22 mouse cellular contexts compared by ENCODE assay signal in genomic region chr15:70425566-70425965, GRCm38 (mm10).
"Had no signal": no experiment of that assay in that cellular context is flagged by ENCODE, and none has a peak within 500 bp of the region (broad histone marks: within the 10 kb centered on the region; RNA-seq: fewer than 3 reads in every experiment).

No protein-coding gene starts in this region.

- DNase-seq: kidney, postnatal 25 days; layer of hippocampus, adult 9-11 months; liver; lung, adult 18-20 months; lung, postnatal 10 days; lung, postnatal 36 days; retina, postnatal 1 day; right cerebral cortex, postnatal 25 days; spleen, adult 18-20 months; thymus, postnatal 25 days had no signal

- ATAC-seq: liver, embryonic 12.5 days; midbrain, embryonic 15.5 days had no signal

- H3K9me3 ChIP-seq: limb, embryonic 12.5 days; liver, embryonic 12.5 days; liver, embryonic 15.5 days; lung, embryonic 15.5 days; megakaryocyte, embryonic 14.5 days; midbrain, embryonic 15.5 days; neural tube, embryonic 13.5 days; stomach, embryonic 15.5 days had no signal

- H3K27ac ChIP-seq: kidney, postnatal 0 days; layer of hippocampus, adult 2 months; limb, embryonic 12.5 days; liver, embryonic 12.5 days; liver, embryonic 15.5 days; lung, embryonic 15.5 days; midbrain, embryonic 15.5 days; neural tube, embryonic 13.5 days; stomach, embryonic 15.5 days had no signal

- H3K4me1 ChIP-seq: limb, embryonic 12.5 days; liver, embryonic 12.5 days; liver, embryonic 15.5 days; lung, embryonic 15.5 days; megakaryocyte, embryonic 14.5 days; midbrain, embryonic 15.5 days; neural tube, embryonic 13.5 days; stomach, embryonic 15.5 days had no signal

- H3K36me3 ChIP-seq: limb, embryonic 12.5 days; liver, embryonic 12.5 days; liver, embryonic 15.5 days; lung, embryonic 15.5 days; midbrain, embryonic 15.5 days; neural tube, embryonic 13.5 days; stomach, embryonic 15.5 days had no signal

- H3K9ac ChIP-seq: limb, embryonic 12.5 days; liver, embryonic 12.5 days; liver, embryonic 15.5 days; lung, embryonic 15.5 days; midbrain, embryonic 15.5 days; neural tube, embryonic 13.5 days; stomach, embryonic 15.5 days had no signal

- H3K4me2 ChIP-seq: limb, embryonic 12.5 days; liver, embryonic 12.5 days; liver, embryonic 15.5 days; lung, embryonic 15.5 days; midbrain, embryonic 11.5 days; midbrain, embryonic 15.5 days; neural tube, embryonic 13.5 days; stomach, embryonic 15.5 days had no signal

- H3K27me3 ChIP-seq: limb, embryonic 12.5 days; liver, embryonic 12.5 days; liver, embryonic 15.5 days; lung, embryonic 15.5 days; megakaryocyte, embryonic 14.5 days; midbrain, embryonic 15.5 days; neural tube, embryonic 13.5 days; stomach, embryonic 15.5 days had no signal

- H3K4me3 ChIP-seq: layer of hippocampus, adult 2 months; limb, embryonic 12.5 days; liver, embryonic 12.5 days; liver, embryonic 15.5 days; lung, embryonic 15.5 days; megakaryocyte, embryonic 14.5 days; midbrain, embryonic 15.5 days; myocyte; neural tube, embryonic 13.5 days; stomach, embryonic 15.5 days had no signal
